Mouse (Mus musculus): ENCODE data around the gene Atp2b2.

Gene Atp2b2

GRCm38 (mm10) chr6:113855581-113855980 lies 186.8 kb downstream of the Atp2b2 start:
- DNase-seq, result peak; percentile 59

DNA sequence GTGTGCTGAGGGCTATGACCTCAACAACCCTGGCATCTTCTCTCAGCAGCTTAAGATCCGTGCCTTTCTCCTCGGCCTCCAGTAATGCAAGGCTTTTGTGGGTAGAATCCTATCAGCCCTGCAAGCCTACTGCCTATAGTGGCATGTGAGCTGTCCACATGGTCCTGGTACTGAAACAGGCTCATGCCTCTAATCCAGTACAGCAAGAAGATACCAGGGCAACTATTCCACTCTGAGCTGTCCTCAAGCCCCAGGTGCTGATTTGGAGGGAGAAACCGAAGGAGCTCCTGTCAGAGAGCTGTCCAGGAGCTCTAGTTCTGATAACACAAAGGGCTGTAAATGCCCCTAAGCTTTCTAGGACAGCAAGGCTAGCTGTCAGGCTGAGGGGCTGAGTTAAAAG lies 190.1 kb downstream of the Atp2b2 start:
- DNase-seq, result no peak

- DNase-seq, result no peak
These were observed 192.6 kb downstream of the Atp2b2 start for GRCm38 (mm10) chr6:113849819-113850218.

GRCm38 (mm10) chr6:113848655-113849054 lies 193.8 kb downstream of the Atp2b2 start:
- DNase-seq, result no peak

DNA sequence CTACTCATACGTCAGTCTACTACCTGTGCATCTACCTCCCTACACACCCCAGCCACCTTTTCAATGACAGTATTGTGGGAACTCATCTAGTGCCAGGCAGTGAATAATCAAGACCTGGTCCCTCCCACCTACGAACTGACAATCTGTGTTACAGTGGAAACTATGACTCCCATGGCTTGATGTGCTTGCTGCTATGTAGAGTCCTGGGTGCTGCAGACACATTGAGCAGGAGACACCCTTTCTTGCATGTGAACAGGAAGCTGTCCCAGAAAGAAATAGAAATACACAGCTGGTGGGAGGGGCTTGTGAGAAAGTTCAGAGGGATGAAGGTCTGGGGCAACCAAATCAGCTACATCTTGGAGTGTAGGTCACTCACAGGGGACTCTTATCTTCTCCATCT lies 195.3 kb downstream of the Atp2b2 start:
- no peak for DNase-seq

GRCm38 (mm10) chr6:113843248-113843647 lies 199.2 kb downstream of the Atp2b2 start:
- DNase-seq, result no peak

- no peak for DNase-seq
These were observed 203.9 kb downstream of the Atp2b2 start for GRCm38 (mm10) chr6:113838493-113838892.

- DNase-seq, result no peak
These were observed 204.7 kb downstream of the Atp2b2 start for GRCm38 (mm10) chr6:113837740-113838139.

DNA sequence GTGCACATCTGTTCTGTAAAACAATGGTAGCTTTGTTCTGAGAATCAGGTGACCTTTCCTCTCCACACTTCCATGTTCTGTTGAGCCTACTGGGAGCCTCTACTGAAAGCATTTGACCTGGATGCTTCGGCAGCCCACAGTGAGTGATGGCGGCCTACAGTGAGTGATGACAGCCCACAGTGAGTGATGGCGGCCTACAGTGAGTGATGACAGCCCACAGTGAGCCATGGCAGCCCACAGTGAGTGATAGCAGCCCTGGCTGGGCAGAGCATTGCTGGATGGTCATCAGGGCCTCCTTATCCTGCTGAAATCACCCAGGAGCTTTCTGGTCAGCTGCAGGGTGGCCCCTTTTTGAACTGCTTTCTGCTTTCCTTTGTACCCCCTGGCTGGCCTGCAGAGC lies 205.9 kb downstream of the Atp2b2 start:
- no peak for DNase-seq

GRCm38 (mm10) chr6:113830463-113830862 lies 211.9 kb downstream of the Atp2b2 start:
- no peak for DNase-seq

DNA sequence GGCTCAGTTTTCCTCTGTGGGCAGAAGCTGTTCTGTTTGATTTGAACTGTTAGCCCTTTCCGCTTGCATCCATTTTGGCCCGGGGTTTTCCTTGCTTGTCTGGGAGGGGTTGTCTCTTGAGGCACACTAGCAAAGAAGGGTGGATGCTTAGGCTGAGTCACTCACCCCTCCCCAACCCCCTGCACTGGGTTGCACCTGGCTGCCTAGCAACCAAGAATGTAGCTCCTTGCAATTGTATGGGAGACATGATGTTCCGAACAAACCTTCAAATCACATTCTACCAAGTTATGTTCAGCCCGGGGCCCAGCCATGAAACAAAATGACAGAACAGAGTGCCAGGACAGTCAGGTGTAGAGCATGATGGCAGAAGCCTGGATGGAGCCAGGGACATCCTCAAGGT lies 215.1 kb downstream of the Atp2b2 start:
- DNase-seq, result no peak

DNA sequence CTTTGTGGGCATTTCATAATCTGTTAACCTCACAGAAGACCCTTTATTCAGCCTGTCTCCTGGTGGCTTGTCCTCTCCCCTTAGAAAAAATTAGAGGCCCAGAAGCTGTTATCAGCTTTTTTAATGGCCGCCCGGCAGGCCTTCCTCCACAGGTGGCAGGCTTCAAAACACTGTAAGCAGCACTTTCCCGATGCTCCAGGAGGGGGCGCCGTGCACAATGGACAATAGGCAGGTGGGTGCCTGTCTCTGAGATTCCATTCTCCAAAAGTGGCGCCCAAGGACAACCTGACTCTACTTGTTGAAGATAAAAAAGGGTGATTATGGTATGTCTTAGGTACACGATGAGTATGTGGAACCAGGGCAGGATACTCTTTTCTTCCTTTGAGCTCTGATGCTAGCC lies 220.0 kb downstream of the Atp2b2 start:
- peak; percentile 86 for DNase-seq

GRCm38 (mm10) chr6:113816690-113817089 lies 225.7 kb downstream of the Atp2b2 start:
- no peak for DNase-seq

- DNase-seq, result no peak
These were observed 231.0 kb downstream of the Atp2b2 start for GRCm38 (mm10) chr6:113811462-113811861.

DNA sequence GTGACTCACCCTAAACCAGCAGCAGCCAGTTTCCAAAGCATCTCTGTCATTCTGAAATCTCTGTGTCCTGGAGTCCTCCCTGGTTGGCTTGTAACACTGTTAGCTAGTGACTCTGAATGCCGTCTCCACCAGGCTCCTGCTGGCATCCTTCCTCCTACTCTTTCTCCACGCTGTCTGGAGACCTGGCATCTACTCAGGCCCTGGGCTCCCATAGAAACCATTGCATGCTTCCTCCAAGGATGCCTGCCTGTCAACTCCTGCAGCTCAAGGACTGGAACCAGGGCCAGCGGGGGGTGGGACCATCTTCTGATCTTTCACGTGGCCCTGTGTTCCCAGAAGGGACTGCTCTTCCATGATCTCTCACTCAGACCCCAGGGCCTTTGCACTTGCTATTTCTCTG lies 231.7 kb downstream of the Atp2b2 start:
- peak; percentile 44 for DNase-seq

DNA sequence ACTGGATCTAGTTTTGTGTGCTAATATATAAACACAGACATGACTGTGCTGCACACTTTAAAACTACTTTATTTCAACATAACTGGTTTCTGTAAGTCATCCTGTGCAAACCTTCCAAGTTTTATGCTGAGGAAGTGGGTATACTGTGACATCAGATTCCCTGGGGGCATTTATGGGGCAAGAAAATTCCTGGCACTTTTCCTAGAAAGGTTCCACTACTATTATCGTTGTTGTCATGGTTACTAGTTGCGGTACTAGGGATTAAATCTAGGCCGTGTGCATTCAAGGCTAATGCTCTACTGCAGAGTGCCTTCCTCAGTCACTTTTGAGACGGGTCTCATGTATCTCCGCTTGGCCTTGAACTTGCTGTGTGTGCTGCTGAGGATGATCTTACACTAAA lies 236.2 kb downstream of the Atp2b2 start:
- no peak for DNase-seq

- no peak for DNase-seq
These were observed 241.2 kb downstream of the Atp2b2 start for GRCm38 (mm10) chr6:113801233-113801632.

DNA sequence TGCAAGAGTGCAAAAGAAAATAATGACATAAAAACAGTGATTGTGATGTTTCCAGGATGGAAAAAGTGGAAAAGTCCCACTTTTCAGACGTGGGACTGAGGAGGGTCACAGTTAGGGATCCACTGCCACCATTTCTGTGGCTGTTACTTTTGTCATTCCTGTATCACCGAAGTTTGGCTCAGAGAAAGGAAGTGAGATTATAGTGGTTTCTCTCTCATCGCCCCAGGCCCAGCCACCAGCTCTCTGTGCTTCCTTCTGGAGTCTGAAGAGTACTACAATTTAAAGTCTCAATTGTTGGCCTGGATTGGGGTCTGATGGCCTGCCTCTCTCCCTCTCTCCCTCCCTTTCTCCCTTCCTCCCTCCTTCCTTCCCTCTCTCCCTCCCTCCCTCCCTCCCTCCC lies 242.5 kb downstream of the Atp2b2 start:
- no peak for DNase-seq

DNA sequence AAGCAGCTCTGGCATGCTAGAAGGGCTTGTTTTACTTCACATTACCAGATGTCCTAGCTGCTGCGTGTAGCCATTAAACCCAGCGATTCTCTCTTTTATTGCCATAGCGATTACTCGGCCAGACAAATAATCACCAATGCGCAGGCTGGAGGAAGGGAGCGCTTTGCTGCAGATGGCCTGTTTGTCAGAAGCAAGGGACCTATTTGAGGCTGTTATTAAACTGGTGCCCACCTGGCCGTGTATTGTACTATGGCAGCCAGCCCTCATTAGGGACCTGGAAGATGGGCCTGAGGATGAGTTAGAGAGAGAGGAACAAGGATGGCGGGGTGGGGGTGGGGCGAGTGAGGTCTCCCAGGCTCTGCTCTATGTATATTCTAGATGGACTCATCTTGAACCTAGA lies 243.1 kb downstream of the Atp2b2 start:
- DNase-seq, result no peak

- no peak for DNase-seq
These were observed 243.5 kb downstream of the Atp2b2 start for GRCm38 (mm10) chr6:113798921-113799320.

DNA sequence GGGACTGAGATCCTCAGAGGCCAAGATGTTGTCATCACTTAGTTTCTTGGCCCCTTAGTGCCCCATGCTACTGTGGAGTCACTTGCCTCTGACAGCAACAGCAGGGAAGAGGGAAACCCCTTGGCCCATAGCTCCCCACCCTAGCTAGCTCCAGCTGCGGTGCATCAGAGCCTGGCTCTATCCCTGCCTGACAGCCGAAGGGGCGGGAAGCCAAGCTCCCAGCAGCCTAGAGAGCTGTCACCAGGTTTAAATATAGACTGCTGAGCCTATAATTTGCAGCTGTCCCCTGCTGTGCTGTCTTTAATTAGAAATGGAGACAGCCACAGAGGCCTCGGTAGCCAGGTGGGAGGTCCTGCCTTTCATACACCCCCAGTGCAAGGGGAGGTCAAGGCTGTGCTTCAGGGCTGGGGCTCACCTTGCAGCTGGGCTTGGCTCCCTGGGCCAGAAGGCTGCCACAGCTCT lies 247.1 kb downstream of the Atp2b2 start:
- peak; percentile 34 for DNase-seq

DNA sequence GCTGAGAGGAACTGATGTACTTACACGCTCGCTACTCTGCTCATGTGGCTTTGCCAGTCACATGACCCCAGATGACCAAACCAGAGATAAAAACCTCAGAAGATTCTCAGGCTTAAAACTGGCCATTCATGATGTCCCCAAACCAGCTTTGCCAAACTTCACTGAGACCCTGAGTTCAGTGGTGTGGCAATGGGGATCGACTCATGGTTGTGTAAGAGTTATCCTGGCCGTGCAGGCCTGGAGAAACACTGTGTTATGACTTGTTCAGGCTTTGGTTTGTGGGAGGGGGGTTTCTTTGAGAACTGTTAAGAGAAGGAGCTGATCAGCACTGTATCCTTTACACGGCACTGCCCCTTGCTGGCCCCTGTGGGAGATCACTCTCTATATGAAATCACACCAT lies 250.0 kb downstream of the Atp2b2 start:
- DNase-seq, result no peak

- no peak for DNase-seq
These were observed 251.4 kb downstream of the Atp2b2 start for GRCm38 (mm10) chr6:113791012-113791411.

DNA sequence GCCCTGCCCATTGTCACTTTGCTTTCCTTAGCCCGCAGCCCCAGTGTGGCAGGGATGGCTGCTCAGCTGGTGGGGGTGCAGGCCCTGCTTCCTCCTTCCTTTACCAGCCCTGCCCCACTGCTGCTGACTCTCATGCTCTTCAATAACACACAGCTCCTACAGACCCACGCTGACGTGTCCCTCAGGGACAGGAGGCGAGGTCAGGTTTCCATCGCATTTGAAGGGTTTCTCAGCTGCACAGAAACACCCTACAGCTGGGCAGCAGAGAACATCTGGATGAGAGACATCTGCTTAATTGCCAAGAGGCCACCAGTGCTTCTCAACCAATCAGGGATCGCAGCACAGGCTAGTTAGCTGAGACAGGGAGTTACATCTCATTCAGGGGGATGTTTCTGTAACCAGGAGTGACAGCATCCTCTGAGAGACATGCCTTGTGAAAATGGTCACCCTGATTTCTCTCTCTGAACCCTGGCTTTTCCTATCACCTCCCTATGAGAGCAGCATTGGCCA lies 254.9 kb downstream of the Atp2b2 start:
- DNase-seq, result no peak

GRCm38 (mm10) chr6:113785658-113786057 lies 256.8 kb downstream of the Atp2b2 start:
- DNase-seq, result no peak
